Mouse (Mus musculus): Measurements from ENCODE around the gene Atp6v0e. TPM values are rescaled to one million over a fixed set of nuclear protein-coding genes. Genes with fewer than 3 reads are reported as not detected.

The Atp6v0e gene
- polyA plus RNA-seq, 1 experiment from 2014 or later, result 122 TPM

- Histone ChIP-seq H3K27me3 (ENCODE audit: control insufficient read depth, insufficient read depth, low read length) (no peaks in the 10 kb centered on the region), H3K9ac (replicated peaks; ENCODE audit: low read length) (no peak overlapping the region), H3K4me2 (ENCODE audit: low read depth, low read length) (no peak overlapping the region), H3K27ac (replicated peaks; ENCODE audit: low read depth, low read length) (no peak overlapping the region), H3K4me3 (ENCODE audit: low read depth, low read length) (no peak overlapping the region), H3K9me3 (replicated peaks; ENCODE audit: control insufficient read depth, low read length) (no peaks in the 10 kb centered on the region), H3K36me3 (replicated peaks; ENCODE audit: control insufficient read depth, insufficient read depth, low read depth, low read length) (peaks cover 12% of the 10 kb centered on the region), H3K4me1 (ENCODE audit: control insufficient read depth, insufficient read depth, low read length) (no peaks in the 10 kb centered on the region)
- DNase-seq (ENCODE audit: low spot score) (no peak), ATAC-seq (replicated peaks; ENCODE audit: insufficient number of reproducible peaks, low FRiP score, low TSS enrichment, low read depth) (no peak)
- 95% methylated on average over 8 of the region's 8 CpGs for WGBS
Measured at GRCm38 (mm10) chr17:26643456-26643855, 19.6 kb upstream of the Atp6v0e start.

GRCm38 (mm10) chr17:26643993-26644392, 19.0 kb upstream of the Atp6v0e start:
- no peaks in the 10 kb centered on the region for H3K27me3 ChIP-seq (ENCODE audit: control insufficient read depth, insufficient read depth, low read length)
- no peak overlapping the region for H3K27ac ChIP-seq (replicated peaks; ENCODE audit: low read depth, low read length)
- WGBS, result 100% methylated on average over 2 of the region's 2 CpGs
- no peak overlapping the region for H3K4me3 ChIP-seq (ENCODE audit: low read depth, low read length)
- H3K9ac ChIP-seq (replicated peaks; ENCODE audit: low read length), result no peak overlapping the region
- peaks cover 12% of the 10 kb centered on the region for H3K36me3 ChIP-seq (replicated peaks; ENCODE audit: control insufficient read depth, insufficient read depth, low read depth, low read length)
- no peaks in the 10 kb centered on the region for H3K4me1 ChIP-seq (ENCODE audit: control insufficient read depth, insufficient read depth, low read length)
- no peak for DNase-seq (ENCODE audit: low spot score)
- ATAC-seq (replicated peaks; ENCODE audit: insufficient number of reproducible peaks, low FRiP score, low TSS enrichment, low read depth), result no peak
- H3K4me2 ChIP-seq (ENCODE audit: low read depth, low read length), result no peak overlapping the region
- H3K9me3 ChIP-seq (replicated peaks; ENCODE audit: control insufficient read depth, low read length), result no peaks in the 10 kb centered on the region

GRCm38 (mm10) chr17:26644509-26645410, 18.3 kb upstream of the Atp6v0e start:
- no peaks in the 10 kb centered on the region for H3K27me3 ChIP-seq (ENCODE audit: control insufficient read depth, insufficient read depth, low read length)
- no peaks in the 10 kb centered on the region for H3K4me1 ChIP-seq (ENCODE audit: control insufficient read depth, insufficient read depth, low read length)
- no peak overlapping the region for H3K9ac ChIP-seq (replicated peaks; ENCODE audit: low read length)
- peak; percentile 50 for DNase-seq (ENCODE audit: low spot score)
- H3K4me2 ChIP-seq (ENCODE audit: low read depth, low read length), result no peak overlapping the region
- H3K9me3 ChIP-seq (replicated peaks; ENCODE audit: control insufficient read depth, low read length), result no peaks in the 10 kb centered on the region
- no peak overlapping the region for H3K27ac ChIP-seq (replicated peaks; ENCODE audit: low read depth, low read length)
- peak; percentile 72; the same call in 1 of the 2 replicates for ATAC-seq (replicated peaks; ENCODE audit: insufficient number of reproducible peaks, low FRiP score, low TSS enrichment, low read depth)
- H3K4me3 ChIP-seq (ENCODE audit: low read depth, low read length), result no peak overlapping the region
- H3K36me3 ChIP-seq (replicated peaks; ENCODE audit: control insufficient read depth, insufficient read depth, low read depth, low read length), result peaks cover 12% of the 10 kb centered on the region
- 83% methylated on average over 9 of the region's 9 CpGs for WGBS

GRCm38 (mm10) chr17:26645411-26645854, 17.6 kb upstream of the Atp6v0e start:
- Histone ChIP-seq H3K36me3 (replicated peaks; ENCODE audit: control insufficient read depth, insufficient read depth, low read depth, low read length) (peaks cover 12% of the 10 kb centered on the region), H3K27ac (replicated peaks; ENCODE audit: low read depth, low read length) (no peak overlapping the region)
- 90% methylated on average over 8 of the region's 8 CpGs for WGBS

GRCm38 (mm10) chr17:26647283-26647682, 15.7 kb upstream of the Atp6v0e start:
- peaks cover 3% of the 10 kb centered on the region for H3K36me3 ChIP-seq (replicated peaks; ENCODE audit: control insufficient read depth, insufficient read depth, low read depth, low read length)
- H3K9me3 ChIP-seq (replicated peaks; ENCODE audit: control insufficient read depth, low read length), result no peaks in the 10 kb centered on the region
- ATAC-seq (replicated peaks; ENCODE audit: insufficient number of reproducible peaks, low FRiP score, low TSS enrichment, low read depth), result no peak
- no peak overlapping the region for H3K4me3 ChIP-seq (ENCODE audit: low read depth, low read length)
- H3K4me2 ChIP-seq (ENCODE audit: low read depth, low read length), result no peak overlapping the region
- peak; percentile 17 for DNase-seq (ENCODE audit: low spot score)
- H3K9ac ChIP-seq (replicated peaks; ENCODE audit: low read length), result no peak overlapping the region; the same call in 1 of the 2 replicates
- no peaks in the 10 kb centered on the region for H3K4me1 ChIP-seq (ENCODE audit: control insufficient read depth, insufficient read depth, low read length)
- WGBS, result 66% methylated on average over 13 of the region's 13 CpGs
- H3K27me3 ChIP-seq (ENCODE audit: control insufficient read depth, insufficient read depth, low read length), result no peaks in the 10 kb centered on the region
- no peak overlapping the region for H3K27ac ChIP-seq (replicated peaks; ENCODE audit: low read depth, low read length)

More at GRCm38 (mm10) chr17:26645411-26645854, 17.6 kb upstream of the Atp6v0e start:
- Histone ChIP-seq H3K4me1 (ENCODE audit: control insufficient read depth, insufficient read depth, low read length) (no peaks in the 10 kb centered on the region), H3K4me2 (ENCODE audit: low read depth, low read length) (no peak overlapping the region), H3K27me3 (ENCODE audit: control insufficient read depth, insufficient read depth, low read length) (no peaks in the 10 kb centered on the region), H3K4me3 (ENCODE audit: low read depth, low read length) (no peak overlapping the region), H3K9me3 (replicated peaks; ENCODE audit: control insufficient read depth, low read length) (no peaks in the 10 kb centered on the region), H3K9ac (replicated peaks; ENCODE audit: low read length) (no peak overlapping the region)
- no peak for ATAC-seq (replicated peaks; ENCODE audit: insufficient number of reproducible peaks, low FRiP score, low TSS enrichment, low read depth)
- DNase-seq (ENCODE audit: low spot score), result no peak

GRCm38 (mm10) chr17:26649565-26649964, 13.5 kb upstream of the Atp6v0e start:
- Histone ChIP-seq H3K4me1 (ENCODE audit: control insufficient read depth, insufficient read depth, low read length) (no peaks in the 10 kb centered on the region), H3K4me3 (ENCODE audit: low read depth, low read length) (no peak overlapping the region), H3K36me3 (replicated peaks; ENCODE audit: control insufficient read depth, insufficient read depth, low read depth, low read length) (peaks cover under 1% of the 10 kb centered on the region), H3K27me3 (ENCODE audit: control insufficient read depth, insufficient read depth, low read length) (no peaks in the 10 kb centered on the region), H3K9me3 (replicated peaks; ENCODE audit: control insufficient read depth, low read length) (no peaks in the 10 kb centered on the region), H3K9ac (replicated peaks; ENCODE audit: low read length) (no peak overlapping the region), H3K27ac (replicated peaks; ENCODE audit: low read depth, low read length) (no peak overlapping the region), H3K4me2 (ENCODE audit: low read depth, low read length) (no peak overlapping the region)
- 86% methylated on average over 4 of the region's 4 CpGs for WGBS
- ATAC-seq (replicated peaks; ENCODE audit: insufficient number of reproducible peaks, low FRiP score, low TSS enrichment, low read depth) (no peak), DNase-seq (ENCODE audit: low spot score) (no peak)

- H3K36me3 ChIP-seq (replicated peaks; ENCODE audit: control insufficient read depth, insufficient read depth, low read depth, low read length), result no peaks in the 10 kb centered on the region; the same call in none of the 2 replicates
- peak; percentile 5 for DNase-seq (ENCODE audit: low spot score)
Measured at GRCm38 (mm10) chr17:26650451-26651363, 12.3 kb upstream of the Atp6v0e start.

More at GRCm38 (mm10) chr17:26650451-26651363, 12.3 kb upstream of the Atp6v0e start:
- H3K4me2 ChIP-seq (ENCODE audit: low read depth, low read length), result no peak overlapping the region
- H3K4me1 ChIP-seq (ENCODE audit: control insufficient read depth, insufficient read depth, low read length), result no peaks in the 10 kb centered on the region
- 74% methylated on average over 14 of the region's 14 CpGs for WGBS
- no peak overlapping the region for H3K4me3 ChIP-seq (ENCODE audit: low read depth, low read length)
- no peaks in the 10 kb centered on the region for H3K9me3 ChIP-seq (replicated peaks; ENCODE audit: control insufficient read depth, low read length)
- H3K9ac ChIP-seq (replicated peaks; ENCODE audit: low read length), result no peak overlapping the region
- ATAC-seq (replicated peaks; ENCODE audit: insufficient number of reproducible peaks, low FRiP score, low TSS enrichment, low read depth), result 0 out of 2 replicates have a peak, but pooled peaks have one; percentile 48
- H3K27me3 ChIP-seq (ENCODE audit: control insufficient read depth, insufficient read depth, low read length), result no peaks in the 10 kb centered on the region
- H3K27ac ChIP-seq (replicated peaks; ENCODE audit: low read depth, low read length), result no peak overlapping the region
